Mouse (Mus musculus) ovary, adult 2 months (tissue): ENCODE measurements around the gene Lpin2. TPM values are rescaled to one million over a fixed set of nuclear protein-coding genes. Genes with fewer than 3 reads are reported as not detected.

ENCODE experiments used
- polyA plus RNA-seq: library from polyadenylated mRNA; depleted of rRNA; stranded (reverse); fragments of >200 nt; gene quantifications from 2 replicates; pipeline ENCODE4 v1.2.3, GENCODE M21; 2012; rRNA removed

The Lpin2 gene
- polyA plus RNA-seq = 14.3 TPM in 2 replicates

DNA sequence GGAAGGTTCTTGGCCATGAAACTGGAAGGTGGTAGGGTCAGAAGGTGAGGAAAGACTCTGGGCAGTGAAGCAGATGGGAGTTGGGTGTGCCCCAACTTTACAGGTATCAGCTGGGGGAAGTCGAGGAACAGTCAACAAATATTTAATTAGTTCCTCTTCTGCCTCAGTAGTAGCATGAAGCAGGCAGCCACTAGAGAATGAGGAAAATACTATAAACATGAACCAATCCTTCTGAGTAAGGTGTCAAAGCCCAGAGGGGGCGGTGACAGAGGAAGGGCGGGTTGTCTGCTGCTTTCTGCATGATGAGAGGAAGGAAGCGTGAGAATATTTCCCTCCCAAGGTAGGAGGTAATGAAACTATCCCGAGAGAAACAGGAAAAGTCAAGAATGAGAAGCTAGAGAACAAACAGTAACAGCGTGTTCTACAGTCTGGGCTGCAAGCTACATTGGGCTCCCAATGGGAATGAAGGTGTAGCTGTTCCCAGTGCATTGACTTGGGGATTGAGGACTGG, at the start of gene Lpin2:
TSS of gene Lpin2 (plus strand) at position 350 of the 511 bp plus-strand sequence.

Other genes starting within 250 kb of the Lpin2 start
- gene Myom1, start 179.9 kb upstream of the Lpin2 start, polyA plus RNA-seq = 10.4 and 14.5 TPM in 2 replicates
- 136 and 148 TPM in 2 replicates for gene Myl12a, start 179.7 kb upstream of the Lpin2 start, polyA plus RNA-seq
- gene Emilin2, start 129.4 kb downstream of the Lpin2 start, polyA plus RNA-seq = 16.4 and 22.6 TPM in 2 replicates